Mouse (Mus musculus): ENCODE data around the gene Pkd1l3.

- TF ChIP-seq CTCF (IDR thresholded peaks at IDR 0.05; ENCODE audit: extremely low read depth, insufficient read length, insufficient replicate concordance, low read depth, low read length) (no peak), POLR2A (IDR thresholded peaks at IDR 0.05; ENCODE audit: low read depth, low read length) (no peak)
Measured at GRCm38 (mm10) chr8:109606725-109607124, 7.6 kb upstream of the Pkd1l3 start.

Data from small intestine, adult 2 months (tissue).